Mouse (Mus musculus) embryonic facial prominence, embryonic 10.5 days (tissue): ENCODE results near the gene Thegl. TPM values are rescaled to one million over a fixed set of nuclear protein-coding genes. Genes with fewer than 3 reads are reported as not detected.
"Not testable (repeated sequence)": the region's sequence is repeated elsewhere in the genome, so short reads cannot be mapped to it uniquely, and the experiment has no call there.

Experiments
- DNase-seq: peaks from one replicate; pipeline ENCODE4 v3.0.0-alpha.2; 2017; ENCODE audit warnings: low spot score
- H3K27ac ChIP-seq: fragments of 300-500 bp; sonication (generic); replicated peaks from 2 replicates; pipeline ENCODE4 v1.5.1; 2016; ENCODE audit warnings: mild to moderate bottlenecking
- H3K27me3 ChIP-seq: fragments of 300-500 bp; sonication (generic); replicated peaks from 2 replicates; pipeline ENCODE4 v1.6.1; 2016; ENCODE audit warnings: low read depth, mild to moderate bottlenecking; ENCODE audit not compliant: poor library complexity, severe bottlenecking
- H3K36me3 ChIP-seq: fragments of 300-500 bp; sonication (generic); replicated peaks from 2 replicates; pipeline ENCODE4 v1.6.1; 2016; ENCODE audit warnings: mild to moderate bottlenecking, moderate library complexity
- H3K4me1 ChIP-seq: fragments of 300-500 bp; sonication (generic); 2 replicates; pipeline ENCODE4 v1.6.1; 2016
- H3K4me3 ChIP-seq: fragments of 300-500 bp; sonication (generic); 2 replicates; pipeline ENCODE4 v1.5.1; 2016; ENCODE audit warnings: mild to moderate bottlenecking, moderate library complexity
- H3K9me3 ChIP-seq: fragments of 300-500 bp; sonication (generic); 2 replicates; pipeline ENCODE4 v1.6.1; 2016; ENCODE audit warnings: mild to moderate bottlenecking
- WGBS: fragments of 180-500 bp; shearing (Covaris S2); methylation state at CpG from one replicate; pipeline ENCODE4 v1.1.7; 2016; 5-methylcytosine and 5-hydroxymethylcytosine counted together
- polyA plus RNA-seq: library from polyadenylated mRNA; unstranded; fragments of >200 nt; fragmentation: Nextera tagmentation; extraction: Ambion mirVana; gene quantifications from 2 replicates; pipeline ENCODE4 v1.2.1, GENCODE M21; 2016

Thegl gene
- polyA plus RNA-seq, 1 experiment from 2014 or later, result not detected

- H3K27me3 ChIP-seq, result no peaks in the 10 kb centered on the region
- no peak within 1 kb of the TSS for H3K4me3 ChIP-seq
- 96% methylated on average over 6 of the region's 6 CpGs for WGBS
These were observed 11.6 kb upstream of the Thegl start, which contains the start of gene Arl9 for GRCm38 (mm10) chr5:77004051-77004821. Gene Arl9, plus strand, starts transcription at chr5:77004055.

GRCm38 (mm10) chr5:77010352-77010751 lies 5.5 kb upstream of the Thegl start:
- Histone ChIP-seq H3K36me3 (no peaks in the 10 kb centered on the region), H3K27ac (no peak overlapping the region), H3K9me3 (no peaks in the 10 kb centered on the region), H3K4me1 (no peaks in the 10 kb centered on the region), H3K4me3 (no peak overlapping the region), H3K27me3 (no peaks in the 10 kb centered on the region)
- 91% methylated on average over 9 of the region's 9 CpGs for WGBS
- DNase-seq, result no peak

More at GRCm38 (mm10) chr5:77004051-77004821, 11.6 kb upstream of the Thegl start, which contains the start of gene Arl9:
- Histone ChIP-seq H3K4me1 (no peaks in the 10 kb centered on the region), H3K9me3 (0 out of 2 replicates have a peak, but pooled peaks cover 3% of the 10 kb centered on the region), H3K36me3 (peaks cover 25% of the 10 kb centered on the region), H3K27ac (no peak within 1 kb of the TSS)
- no peak for DNase-seq

- Histone ChIP-seq H3K4me1 (peaks cover 7% of the 10 kb centered on the region; the same call in 1 of the 2 replicates), H3K4me3 (no peak overlapping the region), H3K9me3 (no peaks in the 10 kb centered on the region), H3K27ac (no peak overlapping the region), H3K36me3 (no peaks in the 10 kb centered on the region), H3K27me3 (peaks cover 2% of the 10 kb centered on the region)
- DNase-seq, result no peak
- WGBS, result 72% methylated on average over 3 of the region's 3 CpGs
These were observed 4.7 kb upstream of the Thegl start for GRCm38 (mm10) chr5:77011082-77011481.

- H3K9me3 ChIP-seq, result no peaks in the 10 kb centered on the region
- H3K4me1 ChIP-seq, result peaks cover 11% of the 10 kb centered on the region; the same call in 1 of the 2 replicates
- H3K27me3 ChIP-seq, result peaks cover 20% of the 10 kb centered on the region
- no peak overlapping the region for H3K27ac ChIP-seq
- no peak for DNase-seq
- WGBS, result 82% methylated on average over 3 of the region's 3 CpGs
- H3K4me3 ChIP-seq, result no peak overlapping the region
- no peaks in the 10 kb centered on the region for H3K36me3 ChIP-seq
These were observed 2.7 kb upstream of the Thegl start for GRCm38 (mm10) chr5:77013171-77013570.

GRCm38 (mm10) chr5:77028034-77028433 lies 12.2 kb downstream of the Thegl start:
- no peak overlapping the region for H3K27ac ChIP-seq
- DNase-seq, result no peak
- no peaks in the 10 kb centered on the region for H3K36me3 ChIP-seq
- 88% methylated on average over 3 of the region's 3 CpGs for WGBS
- H3K4me1 ChIP-seq, result no peaks in the 10 kb centered on the region
- no peak overlapping the region for H3K4me3 ChIP-seq
- H3K27me3 ChIP-seq, result no peaks in the 10 kb centered on the region
- no peaks in the 10 kb centered on the region for H3K9me3 ChIP-seq

- Histone ChIP-seq H3K27me3 (no peaks in the 10 kb centered on the region), H3K27ac (no peak overlapping the region), H3K4me1 (no peaks in the 10 kb centered on the region), H3K9me3 (no peaks in the 10 kb centered on the region), H3K36me3 (no peaks in the 10 kb centered on the region), H3K4me3 (no peak overlapping the region)
- WGBS, result 77% methylated on average over 5 of the region's 5 CpGs
- DNase-seq, result peak; percentile 20
These were observed 13.9 kb downstream of the Thegl start for GRCm38 (mm10) chr5:77029735-77030134.

- H3K4me1 ChIP-seq, H3K27me3 ChIP-seq, DNase-seq, H3K27ac ChIP-seq, H3K4me3 ChIP-seq, H3K9me3 ChIP-seq, H3K36me3 ChIP-seq: not testable (repeated sequence)
These were observed 19.3 kb downstream of the Thegl start for GRCm38 (mm10) chr5:77035101-77035500.

- 93% methylated on average over 10 of the region's 10 CpGs for WGBS
- H3K4me3 ChIP-seq, result no peak overlapping the region
- no peaks in the 10 kb centered on the region for H3K27me3 ChIP-seq
- no peaks in the 10 kb centered on the region for H3K4me1 ChIP-seq
- no peaks in the 10 kb centered on the region for H3K36me3 ChIP-seq
- no peak for DNase-seq
- H3K27ac ChIP-seq, result no peak overlapping the region
- no peaks in the 10 kb centered on the region for H3K9me3 ChIP-seq
These were observed 22.6 kb downstream of the Thegl start for GRCm38 (mm10) chr5:77038451-77038850.

- Histone ChIP-seq H3K36me3 (no peaks in the 10 kb centered on the region), H3K27ac (no peak overlapping the region), H3K9me3 (no peaks in the 10 kb centered on the region), H3K4me3 (no peak overlapping the region), H3K4me1 (no peaks in the 10 kb centered on the region), H3K27me3 (no peaks in the 10 kb centered on the region)
- no peak for DNase-seq
These were observed 23.6 kb downstream of the Thegl start for GRCm38 (mm10) chr5:77039391-77039790.

GRCm38 (mm10) chr5:77044362-77044761 lies 28.5 kb downstream of the Thegl start:
- 73% methylated on average over 5 of the region's 5 CpGs for WGBS
- Histone ChIP-seq H3K4me1 (no peaks in the 10 kb centered on the region), H3K27me3 (no peaks in the 10 kb centered on the region), H3K27ac (no peak overlapping the region), H3K4me3 (no peak overlapping the region), H3K36me3 (no peaks in the 10 kb centered on the region), H3K9me3 (no peaks in the 10 kb centered on the region)
- no peak for DNase-seq

GRCm38 (mm10) chr5:77052616-77053015 lies 36.8 kb downstream of the Thegl start:
- WGBS, result 91% methylated on average over 5 of the region's 5 CpGs
- Histone ChIP-seq H3K4me3 (no peak overlapping the region), H3K27ac (no peak overlapping the region), H3K9me3 (no peaks in the 10 kb centered on the region), H3K27me3 (0 out of 2 replicates have a peak, but pooled peaks cover 2% of the 10 kb centered on the region), H3K4me1 (no peaks in the 10 kb centered on the region), H3K36me3 (no peaks in the 10 kb centered on the region)
- DNase-seq, result no peak

- WGBS, result 51% methylated on average over 12 of the region's 12 CpGs
These were observed 41.1 kb downstream of the Thegl start for GRCm38 (mm10) chr5:77056881-77057440.

GRCm38 (mm10) chr5:77060363-77060762 lies 44.5 kb downstream of the Thegl start:
- peak; percentile 13 for DNase-seq
- Histone ChIP-seq H3K36me3 (no peaks in the 10 kb centered on the region), H3K27me3 (peaks cover 15% of the 10 kb centered on the region; the same call in 1 of the 2 replicates), H3K9me3 (no peaks in the 10 kb centered on the region), H3K4me1 (peaks cover 9% of the 10 kb centered on the region), H3K4me3 (no peak overlapping the region), H3K27ac (no peak overlapping the region)
- 34% methylated on average over 10 of the region's 10 CpGs for WGBS

More at GRCm38 (mm10) chr5:77056881-77057440, 41.1 kb downstream of the Thegl start:
- DNase-seq, result no peak
- Histone ChIP-seq H3K4me1 (peaks cover 7% of the 10 kb centered on the region), H3K27me3 (peaks cover 15% of the 10 kb centered on the region; the same call in 1 of the 2 replicates), H3K27ac (no peak overlapping the region), H3K36me3 (no peaks in the 10 kb centered on the region), H3K9me3 (no peaks in the 10 kb centered on the region), H3K4me3 (no peak overlapping the region)
